Mouse (Mus musculus): ENCODE data around the gene Shisa5. TPM values are rescaled to one million over a fixed set of nuclear protein-coding genes. Genes with fewer than 3 reads are reported as not detected.

The Shisa5 gene
- polyA plus RNA-seq, 1 experiment from 2014 or later: 110 TPM

GRCm38 (mm10) chr9:108999167-108999526 is 39.2 kb upstream of the Shisa5 start:
- H3K4me2 ChIP-seq (replicated peaks; ENCODE audit: low read depth, low read length): no peak overlapping the region

GRCm38 (mm10) chr9:109000726-109001125 is 37.6 kb upstream of the Shisa5 start:
- H3K27me3 ChIP-seq (ENCODE audit: insufficient read depth, low read length): no peaks in the 10 kb centered on the region
- H3K4me3 ChIP-seq (ENCODE audit: low read length): no peak overlapping the region
- 6% methylated on average over 3 of the region's 3 CpGs for WGBS
- H3K27ac ChIP-seq (ENCODE audit: low read length): no peak overlapping the region
- H3K9me3 ChIP-seq (ENCODE audit: low read length): no peaks in the 10 kb centered on the region
- H3K4me1 ChIP-seq (ENCODE audit: insufficient read depth, low read length): peaks cover 8% of the 10 kb centered on the region; the same call in 1 of the 2 replicates
- no peak overlapping the region for H3K4me2 ChIP-seq (replicated peaks; ENCODE audit: low read depth, low read length)
- no peaks in the 10 kb centered on the region for H3K36me3 ChIP-seq (ENCODE audit: insufficient read depth, low read length)
- no peak overlapping the region for H3K9ac ChIP-seq (replicated peaks; ENCODE audit: low read length)
- peak; percentile 47; the same call in 1 of the 2 replicates for ATAC-seq (ENCODE audit: low FRiP score, low TSS enrichment)

More at GRCm38 (mm10) chr9:108999167-108999526, 39.2 kb upstream of the Shisa5 start:
- no peaks in the 10 kb centered on the region for H3K9me3 ChIP-seq (ENCODE audit: low read length)
- H3K27me3 ChIP-seq (ENCODE audit: insufficient read depth, low read length): no peaks in the 10 kb centered on the region
- peaks cover 14% of the 10 kb centered on the region; the same call in 1 of the 2 replicates for H3K4me1 ChIP-seq (ENCODE audit: insufficient read depth, low read length)
- H3K4me3 ChIP-seq (ENCODE audit: low read length): no peak overlapping the region
- no peaks in the 10 kb centered on the region for H3K36me3 ChIP-seq (ENCODE audit: insufficient read depth, low read length)
- no peak for ATAC-seq (ENCODE audit: low FRiP score, low TSS enrichment)
- 85% methylated on average over 4 of the region's 4 CpGs for WGBS
- no peak overlapping the region for H3K9ac ChIP-seq (replicated peaks; ENCODE audit: low read length)
- no peak overlapping the region for H3K27ac ChIP-seq (ENCODE audit: low read length)

GRCm38 (mm10) chr9:109003201-109003600 is 35.2 kb upstream of the Shisa5 start:
- whole genome bisulfite sequencing: 62% methylated on average over 2 of the region's 2 CpGs
- no peaks in the 10 kb centered on the region for H3K4me1 ChIP-seq (ENCODE audit: insufficient read depth, low read length)
- H3K36me3 ChIP-seq (ENCODE audit: insufficient read depth, low read length): no peaks in the 10 kb centered on the region
- no peak overlapping the region for H3K9ac ChIP-seq (replicated peaks; ENCODE audit: low read length)
- no peak overlapping the region for H3K4me2 ChIP-seq (replicated peaks; ENCODE audit: low read depth, low read length)
- H3K9me3 ChIP-seq (ENCODE audit: low read length): no peaks in the 10 kb centered on the region
- ATAC-seq (ENCODE audit: low FRiP score, low TSS enrichment): no peak
- H3K4me3 ChIP-seq (ENCODE audit: low read length): no peak overlapping the region
- H3K27ac ChIP-seq (ENCODE audit: low read length): no peak overlapping the region
- H3K27me3 ChIP-seq (ENCODE audit: insufficient read depth, low read length): no peaks in the 10 kb centered on the region

GRCm38 (mm10) chr9:109007025-109007780 is 31.2 kb upstream of the Shisa5 start:
- Histone ChIP-seq H3K36me3 (ENCODE audit: insufficient read depth, low read length) (no peaks in the 10 kb centered on the region), H3K4me3 (ENCODE audit: low read length) (no peak overlapping the region), H3K27me3 (ENCODE audit: insufficient read depth, low read length) (no peaks in the 10 kb centered on the region), H3K9ac (replicated peaks; ENCODE audit: low read length) (no peak overlapping the region), H3K4me1 (ENCODE audit: insufficient read depth, low read length) (peaks cover 11% of the 10 kb centered on the region; the same call in 1 of the 2 replicates), H3K9me3 (ENCODE audit: low read length) (no peaks in the 10 kb centered on the region), H3K4me2 (replicated peaks; ENCODE audit: low read depth, low read length) (no peak overlapping the region), H3K27ac (ENCODE audit: low read length) (no peak overlapping the region)
- ATAC-seq (ENCODE audit: low FRiP score, low TSS enrichment): no peak
- WGBS: 72% methylated on average over 21 of the region's 21 CpGs

- WGBS: 84% methylated on average over 9 of the region's 9 CpGs
- H3K4me1 ChIP-seq (ENCODE audit: insufficient read depth, low read length): peaks cover 11% of the 10 kb centered on the region; the same call in 1 of the 2 replicates
- H3K36me3 ChIP-seq (ENCODE audit: insufficient read depth, low read length): no peaks in the 10 kb centered on the region
- ATAC-seq (ENCODE audit: low FRiP score, low TSS enrichment): no peak
- H3K4me3 ChIP-seq (ENCODE audit: low read length): no peak overlapping the region
- H3K27ac ChIP-seq (ENCODE audit: low read length): no peak overlapping the region
- no peaks in the 10 kb centered on the region for H3K27me3 ChIP-seq (ENCODE audit: insufficient read depth, low read length)
- H3K9me3 ChIP-seq (ENCODE audit: low read length): no peaks in the 10 kb centered on the region
- no peak overlapping the region for H3K4me2 ChIP-seq (replicated peaks; ENCODE audit: low read depth, low read length)
- no peak overlapping the region for H3K9ac ChIP-seq (replicated peaks; ENCODE audit: low read length)
Observed at GRCm38 (mm10) chr9:109008081-109008480, 30.3 kb upstream of the Shisa5 start.

- Histone ChIP-seq H3K27ac (ENCODE audit: low read length) (no peak overlapping the region), H3K27me3 (ENCODE audit: insufficient read depth, low read length) (no peaks in the 10 kb centered on the region), H3K4me2 (replicated peaks; ENCODE audit: low read depth, low read length) (no peak overlapping the region), H3K4me1 (ENCODE audit: insufficient read depth, low read length) (peaks cover 11% of the 10 kb centered on the region; the same call in 1 of the 2 replicates), H3K9me3 (ENCODE audit: low read length) (no peaks in the 10 kb centered on the region), H3K9ac (replicated peaks; ENCODE audit: low read length) (0 out of 2 replicates have a peak overlapping the region, but pooled peaks have one; percentile 4), H3K36me3 (ENCODE audit: insufficient read depth, low read length) (no peaks in the 10 kb centered on the region), H3K4me3 (ENCODE audit: low read length) (no peak overlapping the region)
- peak; percentile 21; the same call in 1 of the 2 replicates for ATAC-seq (ENCODE audit: low FRiP score, low TSS enrichment)
- WGBS: 63% methylated on average over 10 of the region's 10 CpGs
Observed at GRCm38 (mm10) chr9:109008994-109009635, 29.2 kb upstream of the Shisa5 start.

- ATAC-seq (ENCODE audit: low FRiP score, low TSS enrichment): peak; percentile 57
- H3K36me3 ChIP-seq (ENCODE audit: insufficient read depth, low read length): no peaks in the 10 kb centered on the region
- H3K4me3 ChIP-seq (ENCODE audit: low read length): no peak overlapping the region
- H3K4me2 ChIP-seq (replicated peaks; ENCODE audit: low read depth, low read length): no peak overlapping the region
- H3K27me3 ChIP-seq (ENCODE audit: insufficient read depth, low read length): no peaks in the 10 kb centered on the region
- H3K9ac ChIP-seq (replicated peaks; ENCODE audit: low read length): 0 out of 2 replicates have a peak overlapping the region, but pooled peaks have one; percentile 4
- no peaks in the 10 kb centered on the region for H3K9me3 ChIP-seq (ENCODE audit: low read length)
- 27% methylated on average over 17 of the region's 17 CpGs for WGBS
- peaks cover 11% of the 10 kb centered on the region; the same call in 1 of the 2 replicates for H3K4me1 ChIP-seq (ENCODE audit: insufficient read depth, low read length)
- H3K27ac ChIP-seq (ENCODE audit: low read length): no peak overlapping the region
Observed at GRCm38 (mm10) chr9:109009636-109010315, 28.6 kb upstream of the Shisa5 start.

GRCm38 (mm10) chr9:109010316-109010690 is 28.1 kb upstream of the Shisa5 start:
- Histone ChIP-seq H3K4me1 (ENCODE audit: insufficient read depth, low read length) (peaks cover 11% of the 10 kb centered on the region; the same call in 1 of the 2 replicates), H3K4me2 (replicated peaks; ENCODE audit: low read depth, low read length) (no peak overlapping the region), H3K9ac (replicated peaks; ENCODE audit: low read length) (no peak overlapping the region), H3K27me3 (ENCODE audit: insufficient read depth, low read length) (no peaks in the 10 kb centered on the region), H3K36me3 (ENCODE audit: insufficient read depth, low read length) (no peaks in the 10 kb centered on the region), H3K4me3 (ENCODE audit: low read length) (no peak overlapping the region), H3K9me3 (ENCODE audit: low read length) (no peaks in the 10 kb centered on the region), H3K27ac (ENCODE audit: low read length) (no peak overlapping the region)
- ATAC-seq (ENCODE audit: low FRiP score, low TSS enrichment): no peak
- 80% methylated on average over 14 of the region's 14 CpGs for WGBS

GRCm38 (mm10) chr9:109015397-109015796 is 23.0 kb upstream of the Shisa5 start:
- Histone ChIP-seq H3K9ac (replicated peaks; ENCODE audit: low read length) (no peak overlapping the region), H3K9me3 (ENCODE audit: low read length) (no peaks in the 10 kb centered on the region), H3K4me3 (ENCODE audit: low read length) (no peak overlapping the region), H3K4me2 (replicated peaks; ENCODE audit: low read depth, low read length) (no peak overlapping the region), H3K4me1 (ENCODE audit: insufficient read depth, low read length) (no peaks in the 10 kb centered on the region), H3K36me3 (ENCODE audit: insufficient read depth, low read length) (no peaks in the 10 kb centered on the region), H3K27me3 (ENCODE audit: insufficient read depth, low read length) (no peaks in the 10 kb centered on the region), H3K27ac (ENCODE audit: low read length) (no peak overlapping the region)
- 51% methylated on average over 8 of the region's 8 CpGs for WGBS
- no peak for ATAC-seq (ENCODE audit: low FRiP score, low TSS enrichment)
